Mouse (Mus musculus): Measurements from ENCODE around the gene Olfr698. TPM values are rescaled to one million over a fixed set of nuclear protein-coding genes. Genes with fewer than 3 reads are reported as not detected.
"Not testable (repeated sequence)": the region's sequence is repeated elsewhere in the genome, so short reads cannot be mapped to it uniquely, and the experiment has no call there.

The Olfr698 gene
- not detected in 2 replicates for polyA plus RNA-seq (2014; fragmentation: Nextera tagmentation; extraction: Ambion mirVana)

DNA sequence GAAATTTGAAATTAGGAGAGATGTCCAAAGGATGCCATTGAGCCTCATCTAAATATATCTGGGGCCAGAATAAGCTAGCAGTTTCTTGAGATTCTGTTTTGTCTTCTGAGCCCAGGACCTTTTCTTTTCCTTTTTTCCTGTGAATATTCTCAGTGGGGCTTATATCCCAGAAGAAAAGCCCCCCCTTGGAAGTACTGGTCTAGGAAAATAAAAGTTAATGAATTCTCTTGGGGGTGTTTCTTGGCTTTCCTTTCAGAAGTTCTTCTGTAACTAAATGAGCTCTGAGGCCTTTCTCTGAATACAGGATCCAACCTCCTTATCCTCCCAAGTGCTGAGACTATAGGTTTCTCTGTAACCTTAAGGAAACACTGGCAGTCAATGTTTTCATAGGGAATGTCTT, at the start of gene Olfr698:
TSS of gene Olfr698 (minus strand) at position 101 of the 400 bp plus-strand sequence.
- H3K27ac ChIP-seq (ENCODE audit: low read depth) = no peak within 1 kb of the TSS
- DNase-seq (ENCODE audit: low spot score) (no peak), ATAC-seq (replicated peaks; ENCODE audit: low FRiP score, low TSS enrichment, low read depth) (no peak)
- H3K9ac ChIP-seq (ENCODE audit: low read length) = no peak within 1 kb of the TSS
- H3K36me3 ChIP-seq (ENCODE audit: control insufficient read depth, insufficient read depth, low read length) = no peaks in the 10 kb centered on the region
- H3K27me3 ChIP-seq (replicated peaks; ENCODE audit: control insufficient read depth, insufficient read depth, low read length) = no peaks in the 10 kb centered on the region
- H3K4me3 ChIP-seq (ENCODE audit: low read depth, low read length) = no peak within 1 kb of the TSS
- no peaks in the 10 kb centered on the region for H3K4me1 ChIP-seq (replicated peaks; ENCODE audit: control insufficient read depth, insufficient read depth, low read length)
- no peaks in the 10 kb centered on the region for H3K9me3 ChIP-seq (ENCODE audit: control insufficient read depth, low read length)
- no peak within 1 kb of the TSS for H3K4me2 ChIP-seq (ENCODE audit: low read length)

DNA sequence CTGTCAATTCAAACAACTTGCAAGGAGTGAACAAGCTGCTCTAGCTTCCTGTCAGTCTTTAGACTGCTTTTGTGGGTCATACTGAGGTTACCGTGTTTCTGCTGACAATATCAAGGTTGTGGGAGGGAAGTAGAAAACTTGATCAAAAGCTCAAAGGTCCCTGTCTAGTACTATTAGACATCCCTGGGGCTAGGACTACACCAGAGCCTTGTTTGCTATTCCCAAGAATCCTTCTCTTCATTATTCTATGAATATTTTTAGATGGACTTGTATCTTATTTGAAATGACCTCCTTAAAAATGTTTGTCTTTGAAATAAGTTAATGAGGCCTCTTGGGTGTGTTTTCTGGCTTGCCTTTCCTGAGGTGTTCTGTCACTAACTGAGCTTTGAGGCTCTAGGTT, 37.9 kb upstream of the Olfr698 start, which contains the start of gene Olfr699:
TSS of gene Olfr699 (minus strand) at position 101 of the 400 bp plus-strand sequence.
- no peaks in the 10 kb centered on the region for H3K36me3 ChIP-seq (ENCODE audit: control insufficient read depth, insufficient read depth, low read length)
- H3K9ac ChIP-seq (ENCODE audit: low read length) = no peak within 1 kb of the TSS
- H3K27me3 ChIP-seq (replicated peaks; ENCODE audit: control insufficient read depth, insufficient read depth, low read length) = no peaks in the 10 kb centered on the region
- H3K4me2 ChIP-seq (ENCODE audit: low read length) = no peak within 1 kb of the TSS
- H3K4me3 ChIP-seq (ENCODE audit: low read depth, low read length) = no peak within 1 kb of the TSS
- no peaks in the 10 kb centered on the region for H3K4me1 ChIP-seq (replicated peaks; ENCODE audit: control insufficient read depth, insufficient read depth, low read length)
- DNase-seq (ENCODE audit: low spot score) = no peak
- H3K27ac ChIP-seq (ENCODE audit: low read depth) = no peak within 1 kb of the TSS
- WGBS = 77% methylated on average over 1 of the region's 1 CpGs
- no peaks in the 10 kb centered on the region for H3K9me3 ChIP-seq (ENCODE audit: control insufficient read depth, low read length)
- no peak for ATAC-seq (replicated peaks; ENCODE audit: low FRiP score, low TSS enrichment, low read depth)

DNA sequence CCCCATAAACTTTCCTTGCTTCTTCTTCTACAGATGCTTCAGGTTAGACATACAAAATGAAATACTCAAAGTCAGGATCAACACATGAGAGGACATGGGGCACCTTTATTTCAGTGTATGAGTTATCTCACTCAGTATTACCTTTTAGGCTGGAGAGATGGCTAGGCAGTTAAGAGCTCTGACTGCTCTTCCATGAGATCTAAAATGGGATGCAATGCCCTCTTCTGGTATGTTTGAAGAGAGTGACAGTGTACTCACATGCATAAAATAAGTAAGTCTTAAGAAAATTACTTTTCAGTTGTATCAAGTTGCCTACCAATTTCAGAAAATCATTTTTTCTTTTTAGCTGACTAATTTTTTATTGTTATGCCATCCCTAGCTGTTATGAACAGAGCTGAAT, 33.1 kb upstream of the Olfr698 start:
- Histone ChIP-seq H3K27me3 (replicated peaks; ENCODE audit: control insufficient read depth, insufficient read depth, low read length) (no peaks in the 10 kb centered on the region), H3K4me3 (ENCODE audit: low read depth, low read length) (no peak overlapping the region), H3K27ac (ENCODE audit: low read depth) (no peak overlapping the region), H3K36me3 (ENCODE audit: control insufficient read depth, insufficient read depth, low read length) (no peaks in the 10 kb centered on the region), H3K4me1 (replicated peaks; ENCODE audit: control insufficient read depth, insufficient read depth, low read length) (no peaks in the 10 kb centered on the region), H3K9ac (ENCODE audit: low read length) (no peak overlapping the region), H3K9me3 (ENCODE audit: control insufficient read depth, low read length) (no peaks in the 10 kb centered on the region), H3K4me2 (ENCODE audit: low read length) (no peak overlapping the region)
- ATAC-seq (replicated peaks; ENCODE audit: low FRiP score, low TSS enrichment, low read depth) (no peak), DNase-seq (ENCODE audit: low spot score) (no peak)

DNA sequence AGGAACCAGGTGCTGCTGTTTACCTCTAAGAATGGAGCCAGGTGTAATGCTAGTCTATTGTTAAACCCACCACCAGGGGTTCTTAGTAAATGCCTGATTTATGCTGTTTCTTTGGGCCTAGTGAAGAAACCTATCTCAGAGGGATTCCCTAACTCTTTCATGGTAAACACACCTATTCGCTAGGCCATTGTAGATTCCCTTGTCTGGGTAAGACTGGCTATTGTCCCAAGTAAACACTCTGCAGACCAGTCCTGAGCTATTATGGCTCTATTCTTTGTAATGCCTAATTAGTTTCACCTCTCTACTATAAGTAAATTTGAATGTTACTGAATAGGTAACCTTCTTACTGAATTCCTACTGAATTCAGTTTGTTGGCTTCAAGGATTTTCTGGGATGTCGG, 5.8 kb upstream of the Olfr698 start:
- H3K4me1 ChIP-seq (replicated peaks; ENCODE audit: control insufficient read depth, insufficient read depth, low read length); DNase-seq (ENCODE audit: low spot score); H3K9me3 ChIP-seq (ENCODE audit: control insufficient read depth, low read length); ATAC-seq (replicated peaks; ENCODE audit: low FRiP score, low TSS enrichment, low read depth); H3K9ac ChIP-seq (ENCODE audit: low read length); H3K27ac ChIP-seq (ENCODE audit: low read depth); H3K36me3 ChIP-seq (ENCODE audit: control insufficient read depth, insufficient read depth, low read length); H3K27me3 ChIP-seq (replicated peaks; ENCODE audit: control insufficient read depth, insufficient read depth, low read length); H3K4me3 ChIP-seq (ENCODE audit: low read depth, low read length); H3K4me2 ChIP-seq (ENCODE audit: low read length): not testable (repeated sequence)
- 98% methylated on average over 2 of the region's 2 CpGs for WGBS

DNA sequence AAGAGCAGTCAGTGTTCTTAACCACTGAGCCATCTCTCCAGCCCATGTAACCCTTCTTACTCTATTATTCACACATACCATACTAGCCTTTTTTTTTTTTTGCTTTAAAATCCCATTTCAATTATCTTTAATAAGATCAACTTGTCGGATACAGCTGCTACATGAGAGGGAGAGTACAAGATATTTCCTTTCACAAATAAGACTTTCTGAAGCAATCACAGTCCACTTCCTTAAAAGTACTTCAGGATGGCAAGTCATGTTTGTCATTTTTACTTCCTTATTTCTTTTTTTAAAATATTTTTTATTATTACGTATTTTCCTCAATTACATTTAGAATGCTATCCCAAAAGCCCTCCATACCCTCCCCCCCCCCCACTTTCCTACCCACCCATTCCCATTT, 3.6 kb upstream of the Olfr698 start:
- H3K4me2 ChIP-seq (ENCODE audit: low read length) = no peak overlapping the region
- DNase-seq (ENCODE audit: low spot score) (no peak), ATAC-seq (replicated peaks; ENCODE audit: low FRiP score, low TSS enrichment, low read depth) (no peak)
- H3K27ac ChIP-seq (ENCODE audit: low read depth) = no peak overlapping the region
- no peaks in the 10 kb centered on the region for H3K9me3 ChIP-seq (ENCODE audit: control insufficient read depth, low read length)
- no peak overlapping the region for H3K4me3 ChIP-seq (ENCODE audit: low read depth, low read length)
- WGBS = 86% methylated on average over 2 of the region's 2 CpGs
- no peaks in the 10 kb centered on the region for H3K36me3 ChIP-seq (ENCODE audit: control insufficient read depth, insufficient read depth, low read length)
- no peaks in the 10 kb centered on the region for H3K27me3 ChIP-seq (replicated peaks; ENCODE audit: control insufficient read depth, insufficient read depth, low read length)
- H3K4me1 ChIP-seq (replicated peaks; ENCODE audit: control insufficient read depth, insufficient read depth, low read length) = no peaks in the 10 kb centered on the region
- no peak overlapping the region for H3K9ac ChIP-seq (ENCODE audit: low read length)

DNA sequence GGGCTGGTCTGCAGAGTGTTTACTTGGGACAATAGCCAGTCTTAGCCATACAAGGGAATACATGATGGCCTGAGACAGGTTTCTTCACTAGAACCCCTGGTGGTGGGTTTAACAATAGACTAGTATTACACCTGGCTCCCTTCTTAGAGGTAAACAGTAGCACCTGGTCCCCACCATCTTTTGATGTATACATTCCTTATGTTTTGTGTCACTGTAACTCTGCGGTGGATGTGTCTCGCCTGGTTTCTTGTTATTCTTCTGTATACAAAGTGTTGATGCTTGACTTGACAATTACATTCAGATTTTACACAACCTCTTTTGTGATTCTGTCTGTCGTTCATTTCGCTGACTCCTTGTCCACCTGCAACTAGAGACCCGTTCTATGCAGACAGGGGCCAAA, 9.4 kb downstream of the Olfr698 start:
- ATAC-seq (replicated peaks; ENCODE audit: low FRiP score, low TSS enrichment, low read depth) (no peak), DNase-seq (ENCODE audit: low spot score) (no peak)
- H3K27ac ChIP-seq (ENCODE audit: low read depth) = no peak overlapping the region
- no peaks in the 10 kb centered on the region for H3K36me3 ChIP-seq (ENCODE audit: control insufficient read depth, insufficient read depth, low read length)
- H3K4me3 ChIP-seq (ENCODE audit: low read depth, low read length) = no peak overlapping the region
- H3K27me3 ChIP-seq (replicated peaks; ENCODE audit: control insufficient read depth, insufficient read depth, low read length) = no peaks in the 10 kb centered on the region
- H3K4me1 ChIP-seq (replicated peaks; ENCODE audit: control insufficient read depth, insufficient read depth, low read length) = no peaks in the 10 kb centered on the region
- no peaks in the 10 kb centered on the region for H3K9me3 ChIP-seq (ENCODE audit: control insufficient read depth, low read length)
- no peak overlapping the region for H3K4me2 ChIP-seq (ENCODE audit: low read length)
- WGBS = 86% methylated on average over 5 of the region's 5 CpGs
- H3K9ac ChIP-seq (ENCODE audit: low read length) = no peak overlapping the region

DNA sequence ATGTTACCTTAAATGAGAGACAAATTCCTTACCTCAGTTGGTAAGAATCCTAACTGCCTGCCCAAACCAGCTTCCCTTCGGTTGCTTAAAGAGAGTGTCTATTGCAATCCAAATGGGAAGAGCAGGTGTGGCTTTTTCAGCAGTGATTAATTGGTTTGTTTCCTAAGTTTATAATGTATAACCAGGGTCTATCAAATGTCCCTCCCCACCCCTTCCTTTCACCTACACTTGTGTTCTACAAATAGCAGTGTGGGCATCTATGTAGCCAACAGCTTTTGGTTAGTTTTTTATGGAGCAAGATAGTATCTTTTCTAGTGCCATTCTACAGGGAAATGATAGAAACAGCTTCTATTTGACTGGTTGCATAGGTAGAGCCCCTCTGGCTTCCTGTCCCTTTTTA, 12.9 kb downstream of the Olfr698 start, which contains the start of gene Olfr697:
TSS of gene Olfr697 (minus strand) at position 101 of the 400 bp plus-strand sequence.
- Histone ChIP-seq H3K27me3 (replicated peaks; ENCODE audit: control insufficient read depth, insufficient read depth, low read length) (no peaks in the 10 kb centered on the region), H3K36me3 (ENCODE audit: control insufficient read depth, insufficient read depth, low read length) (no peaks in the 10 kb centered on the region), H3K4me1 (replicated peaks; ENCODE audit: control insufficient read depth, insufficient read depth, low read length) (no peaks in the 10 kb centered on the region), H3K4me3 (ENCODE audit: low read depth, low read length) (no peak within 1 kb of the TSS), H3K4me2 (ENCODE audit: low read length) (no peak within 1 kb of the TSS), H3K9ac (ENCODE audit: low read length) (no peak within 1 kb of the TSS), H3K27ac (ENCODE audit: low read depth) (no peak within 1 kb of the TSS), H3K9me3 (ENCODE audit: control insufficient read depth, low read length) (no peaks in the 10 kb centered on the region)
- 91% methylated on average over 1 of the region's 1 CpGs for WGBS
- ATAC-seq (replicated peaks; ENCODE audit: low FRiP score, low TSS enrichment, low read depth) = no peak
- DNase-seq (ENCODE audit: low spot score) = no peak

DNA sequence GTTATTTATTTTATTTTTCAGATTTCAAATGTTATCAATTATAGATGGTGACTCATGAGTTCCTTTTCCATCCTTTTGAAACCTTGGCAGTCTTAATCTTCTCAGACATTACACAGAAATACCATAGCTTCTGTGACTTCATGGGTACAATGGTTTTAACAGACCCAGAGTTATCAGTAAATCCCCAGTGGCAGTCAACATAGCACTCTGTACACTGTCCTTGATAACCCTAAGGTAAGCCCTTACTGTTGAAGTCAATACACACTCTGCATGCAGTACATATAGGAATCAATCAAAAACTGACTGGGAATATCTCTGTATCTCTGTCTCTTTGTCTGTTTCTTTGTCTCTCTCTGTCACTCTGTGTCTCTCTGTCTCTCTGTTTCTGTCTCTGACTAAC, 18.2 kb downstream of the Olfr698 start:
- H3K4me1 ChIP-seq (replicated peaks; ENCODE audit: control insufficient read depth, insufficient read depth, low read length) = no peaks in the 10 kb centered on the region
- no peak overlapping the region for H3K4me2 ChIP-seq (ENCODE audit: low read length)
- H3K9ac ChIP-seq (ENCODE audit: low read length) = no peak overlapping the region
- H3K27me3 ChIP-seq (replicated peaks; ENCODE audit: control insufficient read depth, insufficient read depth, low read length) = no peaks in the 10 kb centered on the region
- ATAC-seq (replicated peaks; ENCODE audit: low FRiP score, low TSS enrichment, low read depth) = no peak
- no peaks in the 10 kb centered on the region for H3K36me3 ChIP-seq (ENCODE audit: control insufficient read depth, insufficient read depth, low read length)
- DNase-seq (ENCODE audit: low spot score) = no peak
- H3K27ac ChIP-seq (ENCODE audit: low read depth) = no peak overlapping the region
- H3K9me3 ChIP-seq (ENCODE audit: control insufficient read depth, low read length) = no peaks in the 10 kb centered on the region
- H3K4me3 ChIP-seq (ENCODE audit: low read depth, low read length) = no peak overlapping the region

DNA sequence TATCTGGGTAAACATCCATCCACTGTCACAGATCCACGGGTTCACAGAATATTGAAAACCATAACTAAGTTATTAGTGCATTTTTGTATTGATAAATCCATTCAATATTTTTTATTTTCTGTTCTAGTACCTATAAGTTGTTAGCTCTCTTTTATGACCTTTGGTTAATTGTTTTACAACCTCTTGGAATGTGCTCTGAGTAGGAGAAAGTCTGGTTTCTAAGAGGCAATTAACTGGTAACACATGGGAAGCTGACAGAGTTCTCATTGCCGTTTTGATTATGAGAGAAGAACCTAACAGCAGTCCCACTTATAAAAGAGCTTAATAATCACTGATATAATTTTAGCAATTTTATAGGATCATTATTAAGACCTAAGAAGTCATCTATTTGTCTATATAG, 21.5 kb downstream of the Olfr698 start:
- Histone ChIP-seq H3K9ac (ENCODE audit: low read length) (no peak overlapping the region), H3K36me3 (ENCODE audit: control insufficient read depth, insufficient read depth, low read length) (no peaks in the 10 kb centered on the region), H3K4me3 (ENCODE audit: low read depth, low read length) (no peak overlapping the region), H3K9me3 (ENCODE audit: control insufficient read depth, low read length) (no peaks in the 10 kb centered on the region), H3K27ac (ENCODE audit: low read depth) (no peak overlapping the region), H3K4me1 (replicated peaks; ENCODE audit: control insufficient read depth, insufficient read depth, low read length) (no peaks in the 10 kb centered on the region), H3K4me2 (ENCODE audit: low read length) (no peak overlapping the region), H3K27me3 (replicated peaks; ENCODE audit: control insufficient read depth, insufficient read depth, low read length) (no peaks in the 10 kb centered on the region)
- 29% methylated on average over 2 of the region's 2 CpGs for WGBS
- DNase-seq (ENCODE audit: low spot score) (no peak), ATAC-seq (replicated peaks; ENCODE audit: low FRiP score, low TSS enrichment, low read depth) (no peak; the same call in 1 of the 2 replicates)

All from intestine, embryonic 14.5 days (tissue).